Mouse (Mus musculus) limb, embryonic 15.5 days (tissue): ENCODE results near the gene Dock2. TPM values are rescaled to one million over a fixed set of nuclear protein-coding genes. Genes with fewer than 3 reads are reported as not detected.

Experiments used
- ATAC-seq: fragments of 200-750 bp; cut with Nextera tagmentation; 2 replicates; pipeline ENCODE4 v1.8.0; 2017; ENCODE audit warnings: low read depth, moderate TSS enrichment; ENCODE audit not compliant: insufficient number of reproducible peaks, low FRiP score, low TSS enrichment
- H3K27ac ChIP-seq: fragments of 300-500 bp; sonication (generic); 2 replicates; pipeline ENCODE4 v1.5.1; 2015; ENCODE audit warnings: moderate library complexity, mild to moderate bottlenecking, inconsistent platforms
- H3K27me3 ChIP-seq: fragments of 300-500 bp; sonication (generic); 2 replicates; pipeline ENCODE4 v1.6.1; 2015; ENCODE audit warnings: inconsistent platforms
- H3K36me3 ChIP-seq: fragments of 300-500 bp; sonication (generic); 2 replicates; pipeline ENCODE4 v1.6.1; 2015; ENCODE audit warnings: inconsistent platforms
- H3K4me1 ChIP-seq: fragments of 300-500 bp; sonication (generic); 2 replicates; pipeline ENCODE4 v1.6.1; 2015; ENCODE audit warnings: inconsistent platforms
- H3K4me2 ChIP-seq: fragments of 300-500 bp; sonication (generic); 2 replicates; pipeline ENCODE4 v1.6.1; 2015; ENCODE audit warnings: mild to moderate bottlenecking, inconsistent platforms
- H3K4me3 ChIP-seq: fragments of 300-500 bp; sonication (generic); 2 replicates; pipeline ENCODE4 v1.5.1; 2015; ENCODE audit warnings: mild to moderate bottlenecking, inconsistent platforms
- H3K9ac ChIP-seq: fragments of 300-500 bp; sonication (generic); 2 replicates; pipeline ENCODE4 v1.6.1; 2015; ENCODE audit warnings: inconsistent platforms
- H3K9me3 ChIP-seq: fragments of 300-500 bp; sonication (generic); 2 replicates; pipeline ENCODE4 v1.6.1; 2016; ENCODE audit warnings: inconsistent platforms
- WGBS: fragments of 180-500 bp; shearing (Covaris S2); methylation state at CpG from one replicate; pipeline ENCODE4 v1.1.7; 2015; 5-methylcytosine and 5-hydroxymethylcytosine counted together
- polyA plus RNA-seq: library from polyadenylated mRNA; unstranded; fragments of >200 nt; fragmentation: Nextera tagmentation; extraction: Ambion mirVana; gene quantifications from 2 replicates; pipeline ENCODE4 v1.2.1, GENCODE M21; 2015

The Dock2 gene
- polyA plus RNA-seq, 1 experiment from 2014 or later = 2.6 TPM

DNA sequence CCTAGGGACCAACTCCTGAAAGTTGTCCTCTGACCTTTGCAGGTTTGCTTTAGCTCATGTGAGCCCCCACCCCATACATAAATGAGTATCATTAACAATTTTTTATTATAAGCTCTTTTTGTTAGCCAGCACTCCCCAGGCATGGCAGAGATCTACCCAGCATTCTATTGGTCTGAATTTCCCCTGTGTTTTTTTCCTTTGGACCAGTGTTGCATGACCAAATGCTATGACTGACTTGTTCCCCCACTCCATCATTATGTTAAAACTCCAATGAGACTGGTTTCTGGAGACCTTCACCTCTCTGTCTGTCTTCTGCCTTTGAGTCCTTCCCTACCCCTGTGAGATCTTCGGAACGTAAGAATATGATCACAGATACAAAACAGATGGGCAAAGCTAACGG, 588.5 kb downstream of the Dock2 start:
- ATAC-seq = no peak
- H3K27ac ChIP-seq = no peak overlapping the region

DNA sequence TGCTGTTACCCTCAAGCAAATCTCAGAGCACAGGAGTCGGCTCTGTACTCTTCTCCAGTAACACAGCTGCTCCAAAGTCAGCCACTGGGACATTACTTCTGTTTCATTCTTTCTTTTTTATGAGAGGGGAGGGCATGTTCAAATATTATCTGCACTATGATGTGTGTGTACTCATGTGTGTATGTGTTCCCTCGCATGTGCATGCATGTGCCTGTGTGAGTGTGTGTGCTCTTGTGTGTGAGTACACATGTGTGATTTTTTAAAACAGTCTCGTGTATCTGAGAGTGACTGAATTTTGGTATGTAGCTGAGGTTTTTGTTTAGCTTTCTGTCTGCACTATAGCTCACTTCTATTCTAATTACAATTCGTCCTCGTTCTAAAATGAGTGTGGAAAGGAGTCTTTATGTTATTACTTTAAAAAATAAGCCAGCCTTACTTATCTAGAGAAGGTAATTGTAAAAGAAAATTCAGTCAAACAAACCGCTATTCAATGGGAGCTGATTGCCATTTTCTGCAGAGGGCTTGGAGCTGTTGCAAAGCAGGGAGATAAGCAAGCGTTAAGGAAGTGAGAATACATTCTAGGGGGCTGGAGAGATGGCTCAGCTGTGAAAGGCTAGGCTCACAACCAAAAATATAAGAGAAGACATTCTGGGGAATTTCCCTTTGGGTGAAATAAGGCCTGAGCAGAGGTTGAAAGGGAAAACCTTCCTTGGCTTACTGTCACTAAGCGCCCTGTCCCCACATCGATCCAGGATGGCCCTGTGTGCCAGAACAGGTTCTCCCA, 589.3 kb downstream of the Dock2 start:
- Histone ChIP-seq H3K36me3 (no peaks in the 10 kb centered on the region), H3K4me3 (no peak overlapping the region), H3K4me1 (no peaks in the 10 kb centered on the region), H3K4me2 (no peak overlapping the region), H3K27ac (no peak overlapping the region), H3K9me3 (no peaks in the 10 kb centered on the region), H3K9ac (no peak overlapping the region), H3K27me3 (no peaks in the 10 kb centered on the region)
- 69% methylated on average over 9 of the region's 9 CpGs for WGBS
- ATAC-seq = no peak

More for the DNA sequence above, 588.5 kb downstream of the Dock2 start:
- Histone ChIP-seq H3K27me3 (no peaks in the 10 kb centered on the region), H3K4me2 (no peak overlapping the region), H3K9ac (no peak overlapping the region), H3K4me3 (no peak overlapping the region), H3K9me3 (no peaks in the 10 kb centered on the region), H3K36me3 (no peaks in the 10 kb centered on the region), H3K4me1 (no peaks in the 10 kb centered on the region)
- WGBS = 70% methylated on average over 3 of the region's 3 CpGs

DNA sequence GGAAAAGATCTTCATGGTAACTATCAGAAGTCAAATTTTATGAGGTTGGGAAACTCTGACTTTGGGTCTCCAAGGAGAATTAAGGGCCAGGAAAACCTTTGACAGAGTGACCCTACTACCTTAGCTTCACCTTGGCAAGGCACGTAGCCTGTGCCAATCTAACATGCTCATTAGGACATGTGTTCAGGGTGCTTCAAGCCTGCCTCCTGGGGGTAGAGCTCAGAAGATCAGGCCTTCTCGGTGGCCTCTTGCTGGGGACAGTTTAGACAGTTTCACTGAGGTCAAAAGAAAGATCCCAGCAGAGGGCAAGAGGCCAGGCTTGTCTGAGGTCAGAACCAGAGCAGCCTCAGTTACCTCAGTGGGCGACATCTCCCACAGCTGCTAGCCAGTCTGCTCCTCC, 590.0 kb downstream of the Dock2 start:
- WGBS = 49% methylated on average over 3 of the region's 3 CpGs
- no peaks in the 10 kb centered on the region for H3K4me1 ChIP-seq
- H3K4me3 ChIP-seq = no peak overlapping the region
- H3K27ac ChIP-seq = no peak overlapping the region
- no peak overlapping the region for H3K4me2 ChIP-seq
- H3K27me3 ChIP-seq = no peaks in the 10 kb centered on the region
- no peak for ATAC-seq
- no peaks in the 10 kb centered on the region for H3K36me3 ChIP-seq
- no peaks in the 10 kb centered on the region for H3K9me3 ChIP-seq
- H3K9ac ChIP-seq = no peak overlapping the region

DNA sequence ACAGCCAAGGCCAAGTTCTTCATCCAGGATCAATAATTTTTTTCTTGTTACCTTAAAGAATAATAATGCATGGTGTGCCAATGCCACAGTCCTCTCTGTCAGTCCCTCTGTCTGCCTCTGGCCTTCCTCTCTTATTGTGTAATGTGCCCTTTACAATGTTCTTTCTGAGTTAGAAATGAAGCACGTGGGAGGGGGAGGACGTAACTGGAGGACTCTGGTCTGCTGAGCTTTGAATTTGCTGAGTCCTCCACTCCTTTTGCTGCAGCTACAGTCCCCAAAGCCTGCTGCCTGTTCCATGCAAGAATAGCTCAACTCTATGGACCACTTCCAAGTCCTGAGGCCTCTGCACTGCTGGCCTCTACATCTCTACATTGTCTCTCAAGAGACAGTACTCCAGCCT, 599.4 kb downstream of the Dock2 start:
- no peak for ATAC-seq
- WGBS = 71% methylated on average over 2 of the region's 2 CpGs
- H3K4me2 ChIP-seq = no peak overlapping the region
- H3K36me3 ChIP-seq = no peaks in the 10 kb centered on the region
- H3K27me3 ChIP-seq = no peaks in the 10 kb centered on the region
- H3K27ac ChIP-seq = no peak overlapping the region
- no peak overlapping the region for H3K4me3 ChIP-seq
- H3K9me3 ChIP-seq = no peaks in the 10 kb centered on the region
- no peak overlapping the region for H3K9ac ChIP-seq
- H3K4me1 ChIP-seq = peaks cover 10% of the 10 kb centered on the region

DNA sequence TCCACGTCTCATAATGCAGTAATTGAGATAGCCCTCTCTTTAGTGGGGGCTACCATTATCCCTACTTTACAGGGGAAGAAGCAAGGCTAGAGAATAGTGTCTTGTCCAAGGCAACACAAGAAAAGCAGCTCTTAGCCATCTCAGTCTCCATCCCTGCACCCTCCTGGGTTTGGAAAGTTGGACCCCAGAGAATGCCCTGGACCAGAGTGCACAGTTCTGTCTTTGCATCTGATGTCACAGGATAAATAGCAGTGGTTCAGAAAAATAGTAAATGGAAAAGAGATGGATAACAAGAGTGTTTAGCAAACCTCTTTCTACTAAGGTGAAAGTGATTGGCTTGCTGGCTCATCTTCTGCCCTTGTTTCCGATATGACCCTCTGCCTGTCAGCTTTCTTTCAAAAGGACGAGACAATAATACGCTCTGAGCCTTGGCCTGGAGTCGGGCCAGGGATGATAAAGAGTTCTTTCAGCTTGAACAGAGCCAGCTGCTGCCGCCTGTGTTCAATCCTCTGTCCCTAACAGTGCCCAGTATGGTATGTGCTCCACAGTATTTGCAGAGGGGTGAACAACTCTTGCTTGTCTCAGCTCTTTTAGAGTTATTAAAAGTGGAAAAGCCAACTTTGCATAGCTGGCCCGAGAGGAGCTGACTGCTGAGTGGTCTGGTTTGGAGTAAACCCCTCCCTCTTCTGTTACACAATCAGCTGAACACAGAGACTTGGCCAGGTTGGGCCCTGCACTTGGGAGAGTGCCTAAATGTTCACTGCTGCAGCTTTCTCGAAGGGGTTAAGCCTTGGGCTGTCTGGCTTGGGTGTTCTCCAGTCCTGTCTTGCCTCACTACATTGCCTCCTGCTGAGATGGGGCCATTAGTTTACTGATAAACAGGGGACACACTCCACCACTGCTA, 602.2 kb downstream of the Dock2 start:
- Histone ChIP-seq H3K36me3 (no peaks in the 10 kb centered on the region), H3K4me1 (peaks cover 10% of the 10 kb centered on the region), H3K27ac (peak overlapping the region; percentile 18; the same call in 1 of the 2 replicates), H3K27me3 (no peaks in the 10 kb centered on the region), H3K9ac (no peak overlapping the region), H3K4me2 (no peak overlapping the region), H3K4me3 (no peak overlapping the region), H3K9me3 (no peaks in the 10 kb centered on the region)
- ATAC-seq = peak; percentile 77
- WGBS = 38% methylated on average over 8 of the region's 8 CpGs

DNA sequence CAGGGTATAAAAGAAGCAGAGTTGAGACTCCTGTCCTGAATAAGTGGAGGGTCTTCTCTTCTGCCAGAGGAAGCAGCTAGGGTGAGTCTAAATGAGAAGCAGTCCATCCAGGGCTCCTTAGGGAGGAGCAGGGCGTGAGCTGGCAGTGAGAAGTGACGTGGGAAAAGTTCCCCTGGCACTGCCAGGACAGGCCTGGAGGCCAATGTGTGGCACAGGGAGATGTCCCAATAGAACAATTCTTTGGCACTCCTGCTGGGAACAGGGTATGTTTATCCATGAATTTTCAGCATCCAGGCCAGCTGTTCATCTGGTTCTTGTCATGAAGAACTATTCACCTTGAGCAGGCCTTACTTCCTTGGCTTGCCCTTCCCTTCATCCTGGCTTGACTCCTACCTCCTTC, 604.9 kb downstream of the Dock2 start:
- no peak for ATAC-seq
- H3K4me3 ChIP-seq = no peak overlapping the region
- peaks cover 10% of the 10 kb centered on the region for H3K4me1 ChIP-seq
- H3K27me3 ChIP-seq = no peaks in the 10 kb centered on the region
- H3K27ac ChIP-seq = no peak overlapping the region
- no peak overlapping the region for H3K9ac ChIP-seq
- no peaks in the 10 kb centered on the region for H3K36me3 ChIP-seq
- H3K9me3 ChIP-seq = no peaks in the 10 kb centered on the region
- H3K4me2 ChIP-seq = no peak overlapping the region
- WGBS = 69% methylated on average over 2 of the region's 2 CpGs

Other genes with a start within 250 kb of the Dock2 start
- 16.0 and 17.2 TPM in 2 replicates for gene Spdl1, start 49.7 kb upstream of the Dock2 start, polyA plus RNA-seq